Mouse (Mus musculus) MEL (cell line): Measurements from ENCODE around the gene Shroom4. TPM values are rescaled to one million over a fixed set of nuclear protein-coding genes. Genes with fewer than 3 reads are reported as not detected.

Source experiments
- DNase-seq: peaks from one replicate; pipeline ENCODE4 v3.0.0; 2011; ENCODE audit warnings: low read depth, low spot score
- H3K27ac ChIP-seq: 2 replicates; pipeline ENCODE4 v1.5.1; 2012; ENCODE audit warnings: low read depth, mild to moderate bottlenecking, control low read depth, low read length, moderate library complexity; ENCODE audit not compliant: control insufficient read depth
- H3K27me3 ChIP-seq, 2 experiments: fragments of 150-350 bp in 1 of 2; sonication (generic) in 1 of 2; 2 replicates each; pipeline ENCODE4 v1.6.1; 2012; ENCODE audit warnings: low read length in 2 of 2, mild to moderate bottlenecking in 2 of 2, improper control_type of control experiment in 1 of 2, moderate library complexity in 1 of 2; ENCODE audit not compliant: insufficient read depth in 2 of 2, control insufficient read depth in 1 of 2
- H3K36me3 ChIP-seq, 2 experiments: 2 replicates each; pipeline ENCODE4 v1.6.1; 2012 to 2014; ENCODE audit warnings: low read length in 2 of 2, improper control_type of control experiment in 1 of 2, inconsistent platforms in 1 of 2, mild to moderate bottlenecking in 1 of 2; ENCODE audit not compliant: insufficient read depth in 2 of 2, control insufficient read depth in 1 of 2
- H3K4me1 ChIP-seq, 2 experiments: fragments of 150-350 bp in 1 of 2; sonication (generic) in 1 of 2; 2 replicates each; pipeline ENCODE4 v1.6.1; 2012; ENCODE audit warnings: low read length in 2 of 2, improper control_type of control experiment in 1 of 2, mild to moderate bottlenecking in 1 of 2; ENCODE audit not compliant: insufficient read depth in 2 of 2, control insufficient read depth in 1 of 2
- H3K4me3 ChIP-seq, 2 experiments: fragments of 150-350 bp in 1 of 2; sonication (generic) in 1 of 2; 2 replicates each; pipeline ENCODE4 v1.5.1; 2012; ENCODE audit warnings: low read depth in 2 of 2, low read length in 2 of 2, mild to moderate bottlenecking in 2 of 2, moderate library complexity in 2 of 2, control low read depth in 1 of 2, improper control_type of control experiment in 1 of 2; ENCODE audit not compliant: control insufficient read depth in 1 of 2, insufficient read depth in 1 of 2
- H3K79me2 ChIP-seq: 2 replicates; pipeline ENCODE4 v1.6.1; 2012; ENCODE audit warnings: mild to moderate bottlenecking, low read length, moderate library complexity; ENCODE audit not compliant: control insufficient read depth, poor library complexity, insufficient read depth
- H3K9ac ChIP-seq: 2 replicates; pipeline ENCODE4 v1.6.1; 2012; ENCODE audit warnings: low read depth, mild to moderate bottlenecking, control low read depth, low read length, moderate library complexity; ENCODE audit not compliant: control insufficient read depth, poor library complexity, severe bottlenecking
- H3K9me3 ChIP-seq: fragments of 150-350 bp; sonication (generic); replicated peaks from 2 replicates; pipeline ENCODE4 v1.6.1; 2012; ENCODE audit warnings: mild to moderate bottlenecking, low read length, improper control_type of control experiment, moderate library complexity; ENCODE audit not compliant: insufficient read depth
- CTCF ChIP-seq, 3 experiments: IDR thresholded peaks in 2 of 3; conservative IDR thresholded peaks in 1 of 3; 2 replicates each; pipeline ENCODE4 v1.5.1; 2011 to 2012; ENCODE audit warnings: low read length in 3 of 3, low read depth in 2 of 3, mild to moderate bottlenecking in 2 of 3, improper control_type of control experiment in 1 of 3, inconsistent platforms in 1 of 3, mixed read lengths in 1 of 3, moderate library complexity in 1 of 3; ENCODE audit not compliant: control insufficient read depth in 1 of 3, insufficient read depth in 1 of 3, poor library complexity in 1 of 3, severe bottlenecking in 1 of 3
- ETS1 ChIP-seq: IDR thresholded peaks from 2 replicates; pipeline ENCODE4 v1.6.1; 2012; ENCODE audit warnings: low read depth, mild to moderate bottlenecking, inconsistent platforms, low read length, improper control_type of control experiment, moderate library complexity
- GATA1 ChIP-seq: IDR thresholded peaks from 2 replicates; pipeline ENCODE4 v1.6.1; 2011; ENCODE audit warnings: low read depth, low read length, improper control_type of control experiment
- HCFC1 ChIP-seq: IDR thresholded peaks from 2 replicates; pipeline ENCODE4 v1.6.1; 2012; ENCODE audit warnings: low read depth, mild to moderate bottlenecking, inconsistent platforms, low read length, improper control_type of control experiment, moderate library complexity
- JUND ChIP-seq: IDR thresholded peaks from 2 replicates; pipeline ENCODE4 v1.6.1; 2011; ENCODE audit warnings: low read depth, mild to moderate bottlenecking, improper control_type of control experiment, low read length
- MAZ ChIP-seq: IDR thresholded peaks from 2 replicates; pipeline ENCODE4 v1.6.1; 2012; ENCODE audit warnings: low read depth, mild to moderate bottlenecking, inconsistent platforms, low read length, improper control_type of control experiment
- MXI1 ChIP-seq: IDR thresholded peaks from 2 replicates; pipeline ENCODE4 v1.6.1; 2011; ENCODE audit warnings: mild to moderate bottlenecking, low read depth, low read length, improper control_type of control experiment
- MYC ChIP-seq: IDR thresholded peaks from 2 replicates; pipeline ENCODE4 v1.6.1; 2011; ENCODE audit warnings: low read depth, mild to moderate bottlenecking, low read length, improper control_type of control experiment, moderate library complexity
- NELFE ChIP-seq: IDR thresholded peaks from 2 replicates; pipeline ENCODE4 v1.6.1; 2011; ENCODE audit warnings: low read depth, low read length, improper control_type of control experiment
- NRF1 ChIP-seq: IDR thresholded peaks from 2 replicates; pipeline ENCODE4 v1.6.1; 2014; ENCODE audit warnings: low read depth, mild to moderate bottlenecking, inconsistent platforms, low read length, improper control_type of control experiment, moderate library complexity; ENCODE audit not compliant: poor library complexity, insufficient read depth, severe bottlenecking
- POLR2A ChIP-seq, 2 experiments: IDR thresholded peaks; 2 replicates each; pipeline ENCODE4 v1.6.1; 2011 to 2012; ENCODE audit warnings: low read length in 2 of 2, mild to moderate bottlenecking in 2 of 2, control low read depth in 1 of 2, improper control_type of control experiment in 1 of 2, low read depth in 1 of 2, moderate library complexity in 1 of 2; ENCODE audit not compliant: control insufficient read depth in 1 of 2, insufficient read depth in 1 of 2, poor library complexity in 1 of 2
- POLR2AphosphoS5 ChIP-seq: IDR thresholded peaks from 2 replicates; pipeline ENCODE4 v1.6.1; 2012; ENCODE audit warnings: low read depth, borderline replicate concordance, mild to moderate bottlenecking, inconsistent platforms, low read length, moderate library complexity, mixed read lengths
- RAD21 ChIP-seq: IDR thresholded peaks from 2 replicates; pipeline ENCODE4 v1.6.1; 2011; ENCODE audit warnings: mild to moderate bottlenecking, low read depth, low read length, improper control_type of control experiment
- RCOR1 ChIP-seq: IDR thresholded peaks from 2 replicates; pipeline ENCODE4 v1.6.1; 2012; ENCODE audit warnings: low read depth, mild to moderate bottlenecking, inconsistent platforms, low read length, improper control_type of control experiment
- SIN3A ChIP-seq: IDR thresholded peaks from 2 replicates; pipeline ENCODE4 v1.6.1; 2012; ENCODE audit warnings: low read length, improper control_type of control experiment, inconsistent platforms
- TAL1 ChIP-seq: IDR thresholded peaks from 2 replicates; pipeline ENCODE4 v1.6.1; 2012; ENCODE audit warnings: mild to moderate bottlenecking, inconsistent platforms, low read length, moderate library complexity, mixed read lengths
- TBP ChIP-seq: IDR thresholded peaks from 2 replicates; pipeline ENCODE4 v1.8.0; 2011; ENCODE audit warnings: low read depth, low read length, improper control_type of control experiment
- USF2 ChIP-seq, 2 experiments: IDR thresholded peaks; 2 replicates each; pipeline ENCODE4 v1.6.1; 2011 to 2012; ENCODE audit warnings: improper control_type of control experiment in 2 of 2, low read length in 2 of 2, borderline replicate concordance in 1 of 2, inconsistent platforms in 1 of 2, low read depth in 1 of 2, mild to moderate bottlenecking in 1 of 2; ENCODE audit not compliant: insufficient read depth in 1 of 2
- ZKSCAN1 ChIP-seq: IDR thresholded peaks from 2 replicates; pipeline ENCODE4 v1.6.1; 2012; ENCODE audit warnings: low read depth, mild to moderate bottlenecking, inconsistent platforms, low read length, improper control_type of control experiment, moderate library complexity
- ZMIZ1 ChIP-seq: IDR thresholded peaks from 2 replicates; pipeline ENCODE4 v1.6.1; 2012; ENCODE audit warnings: low read depth, mild to moderate bottlenecking, inconsistent platforms, low read length, improper control_type of control experiment, moderate library complexity
- polyA plus RNA-seq, 2 experiments: library from polyadenylated mRNA; stranded (reverse) in 1 of 2; unstranded in 1 of 2; fragments of >175 nt in 1 of 2; fragments of >200 nt in 1 of 2; gene quantifications; 2 replicates each; pipeline versions ENCODE4 v1.2.1 to v1.2.4; 2012; ENCODE audit warnings: low replicate concordance in 2 of 2, low read depth in 1 of 2; ENCODE audit not compliant: insufficient read length in 2 of 2, insufficient read depth in 1 of 2, missing spikeins in 1 of 2
- total RNA-seq: library from RNA; depleted of rRNA; stranded (reverse); fragments of 300-350 nt; gene quantifications from 2 replicates; pipeline ENCODE4 v1.2.3, GENCODE M21; 2012

Gene Shroom4
- total and polyA plus RNA-seq, 3 experiments = not detected

GRCm38 (mm10) chrX:6393861-6394260, 5.8 kb upstream of the Shroom4 start:
- TF ChIP-seq SIN3A = no peak
- no peak for TF ChIP-seq TBP
- TF ChIP-seq RAD21 = no peak
- TF ChIP-seq TAL1 = no peak
- TF ChIP-seq USF2 (IDR thresholded peaks at IDR 0.05; ENCODE audit: borderline replicate concordance in 1 of 2, insufficient read depth in 1 of 2, low read depth in 1 of 2, low read length in 2 of 2) = no peak
- no peak for TF ChIP-seq MAZ
- no peak for TF ChIP-seq NRF1
- TF ChIP-seq ZMIZ1 = no peak
- no peak for TF ChIP-seq GATA1
- TF ChIP-seq RCOR1 = no peak
- no peak for TF ChIP-seq CTCF (IDR thresholded peaks at IDR 0.05 in 2 of 3, conservative IDR thresholded peaks at IDR 0.05 in 1 of 3; ENCODE audit: control insufficient read depth in 1 of 3, insufficient read depth in 1 of 3, low read depth in 2 of 3, low read length in 3 of 3, poor library complexity in 1 of 3, severe bottlenecking in 1 of 3)
- TF ChIP-seq ZKSCAN1 = no peak
- no peak for TF ChIP-seq MYC
- TF ChIP-seq HCFC1 = no peak
- TF ChIP-seq POLR2AphosphoS5 = no peak
- H3K27me3 ChIP-seq = no peaks in the 10 kb centered on the region
- no peak for DNase-seq
- no peak overlapping the region for H3K9ac ChIP-seq
- H3K4me3 ChIP-seq = no peak overlapping the region
- no peaks in the 10 kb centered on the region for H3K4me1 ChIP-seq
- no peaks in the 10 kb centered on the region for H3K79me2 ChIP-seq
- no peaks in the 10 kb centered on the region for H3K9me3 ChIP-seq
- H3K36me3 ChIP-seq = no peaks in the 10 kb centered on the region
- no peak overlapping the region for H3K27ac ChIP-seq

- TF ChIP-seq JUND (no peak), CTCF (IDR thresholded peaks at IDR 0.05 in 2 of 3, conservative IDR thresholded peaks at IDR 0.05 in 1 of 3; ENCODE audit: control insufficient read depth in 1 of 3, insufficient read depth in 1 of 3, low read depth in 2 of 3, low read length in 3 of 3, poor library complexity in 1 of 3, severe bottlenecking in 1 of 3) (no peak), TBP (no peak), NELFE (no peak), TAL1 (no peak), POLR2A (IDR thresholded peaks at IDR 0.05; ENCODE audit: control insufficient read depth in 1 of 2, insufficient read depth in 1 of 2, low read depth in 1 of 2, low read length in 2 of 2, poor library complexity in 1 of 2) (no peak), MYC (no peak), ETS1 (no peak), MXI1 (no peak), RCOR1 (no peak), ZKSCAN1 (no peak)
- TF ChIP-seq, all 39 proteins: peak for 0
- Histone ChIP-seq H3K79me2 (no peaks in the 10 kb centered on the region), H3K27me3 (no peaks in the 10 kb centered on the region), H3K9me3 (no peaks in the 10 kb centered on the region), H3K4me1 (no peaks in the 10 kb centered on the region), H3K4me3 (no peak overlapping the region), H3K9ac (no peak overlapping the region), H3K36me3 (no peaks in the 10 kb centered on the region), H3K27ac (no peak overlapping the region)
- DNase-seq = no peak
Observed at GRCm38 (mm10) chrX:6399193-6399592, 461 bp upstream of the Shroom4 start.
